Mouse (Mus musculus) lung, embryonic 15.5 days (tissue): ENCODE data around the gene B3gntl1. TPM values are rescaled to one million over a fixed set of nuclear protein-coding genes. Genes with fewer than 3 reads are reported as not detected.
A peak's percentile ranks its signal among the peaks of the same experiment; 100 is the strongest.

Experiments used
- ATAC-seq: fragments of 200-750 bp; cut with Nextera tagmentation; 2 replicates; pipeline ENCODE4 v1.8.0; 2017; ENCODE audit warnings: moderate number of reproducible peaks, borderline replicate concordance; ENCODE audit not compliant: low FRiP score, low TSS enrichment; ENCODE audit errors: extremely low read depth
- H3K27ac ChIP-seq: fragments of 300-500 bp; sonication (generic); 2 replicates; pipeline ENCODE4 v1.5.1; 2015; ENCODE audit warnings: moderate library complexity, mild to moderate bottlenecking, inconsistent platforms
- H3K27me3 ChIP-seq: fragments of 300-500 bp; sonication (generic); 2 replicates; pipeline ENCODE4 v1.6.1; 2015; ENCODE audit warnings: inconsistent platforms
- H3K36me3 ChIP-seq: fragments of 300-500 bp; sonication (generic); 2 replicates; pipeline ENCODE4 v1.6.1; 2015; ENCODE audit warnings: inconsistent platforms
- H3K4me1 ChIP-seq: fragments of 300-500 bp; sonication (generic); 2 replicates; pipeline ENCODE4 v1.6.1; 2015; ENCODE audit warnings: inconsistent platforms
- H3K4me2 ChIP-seq: fragments of 300-500 bp; sonication (generic); 2 replicates; pipeline ENCODE4 v1.6.1; 2015; ENCODE audit warnings: inconsistent platforms, mild to moderate bottlenecking, moderate library complexity
- H3K4me3 ChIP-seq: fragments of 300-500 bp; sonication (generic); 2 replicates; pipeline ENCODE4 v1.5.1; 2015; ENCODE audit warnings: mild to moderate bottlenecking, inconsistent platforms
- H3K9ac ChIP-seq: fragments of 300-500 bp; sonication (generic); 2 replicates; pipeline ENCODE4 v1.6.1; 2015; ENCODE audit warnings: inconsistent platforms
- H3K9me3 ChIP-seq: fragments of 300-500 bp; sonication (generic); 2 replicates; pipeline ENCODE4 v1.6.1; 2016; ENCODE audit warnings: inconsistent platforms
- WGBS: fragments of 180-500 bp; shearing (Covaris S2); methylation state at CpG from one replicate; pipeline ENCODE4 v1.1.7; 2015; 5-methylcytosine and 5-hydroxymethylcytosine counted together
- polyA plus RNA-seq: library from polyadenylated mRNA; unstranded; fragments of >200 nt; fragmentation: Nextera tagmentation; extraction: Ambion mirVana; gene quantifications from 2 replicates; pipeline ENCODE4 v1.2.1, GENCODE M21; 2015

The B3gntl1 gene
- polyA plus RNA-seq, 1 experiment from 2014 or later, result 8.0 TPM

DNA sequence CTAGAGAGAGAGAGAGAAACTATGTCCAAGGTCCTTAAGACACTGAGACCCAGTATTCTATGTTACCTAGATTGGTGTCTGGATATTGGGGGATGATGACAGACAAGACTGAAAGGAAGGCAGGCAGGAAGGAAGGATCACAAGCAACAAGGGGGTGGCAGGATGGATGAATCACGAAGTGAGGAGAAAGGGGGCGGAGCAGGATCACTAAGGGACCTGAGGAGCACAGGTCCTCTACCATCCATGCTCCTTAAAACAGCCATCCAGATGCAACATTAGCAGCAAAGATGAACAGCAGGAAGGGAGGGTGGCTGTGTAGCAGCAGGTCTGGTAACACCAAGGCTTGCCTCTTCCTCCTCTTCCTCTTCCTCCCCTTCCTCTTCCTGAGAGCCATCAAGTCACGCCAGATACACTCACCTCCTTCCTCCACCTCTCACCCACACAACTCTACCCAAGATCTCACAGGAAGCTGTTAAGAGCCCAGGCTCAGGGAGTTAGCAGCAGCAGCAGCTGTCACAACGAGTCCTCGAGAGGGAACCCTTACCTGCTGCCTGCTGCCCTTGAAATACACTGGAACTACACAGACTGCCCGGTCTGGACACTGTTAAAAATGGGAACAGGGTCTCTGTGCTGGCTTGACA is 17.7 kb downstream of the B3gntl1 start:
- H3K36me3 ChIP-seq, result no peaks in the 10 kb centered on the region
- no peak overlapping the region for H3K27ac ChIP-seq
- H3K4me2 ChIP-seq, result no peak overlapping the region
- ATAC-seq, result no peak
- H3K9me3 ChIP-seq, result no peaks in the 10 kb centered on the region
- H3K4me3 ChIP-seq, result no peak overlapping the region
- 62% methylated on average over 6 of the region's 6 CpGs for WGBS
- H3K9ac ChIP-seq, result no peak overlapping the region
- H3K27me3 ChIP-seq, result no peaks in the 10 kb centered on the region
- no peaks in the 10 kb centered on the region for H3K4me1 ChIP-seq

DNA sequence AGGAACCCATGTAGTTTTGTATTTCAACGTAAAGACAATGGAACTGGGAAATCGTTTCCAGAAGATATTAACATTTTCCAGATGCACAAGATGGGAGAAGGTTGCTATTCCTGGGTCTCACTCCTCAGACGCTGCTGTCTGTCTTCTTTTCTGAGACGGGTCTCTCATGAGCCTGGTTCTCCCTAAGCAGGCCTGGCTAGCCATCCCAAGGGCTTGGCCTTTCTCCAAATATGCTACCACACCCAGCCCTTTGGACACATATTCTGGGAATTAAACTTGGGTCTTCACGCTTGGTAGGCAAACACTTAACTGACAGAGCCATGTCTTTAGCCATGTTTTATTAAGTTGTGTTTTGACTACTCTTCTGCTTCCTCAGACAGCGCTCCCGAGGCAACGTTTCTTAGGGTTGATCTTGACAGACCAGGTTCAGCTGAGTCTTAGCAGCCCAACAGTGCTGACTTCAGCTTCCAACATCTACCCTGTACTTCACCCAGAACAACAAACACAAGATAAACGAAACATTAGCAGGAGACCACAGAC is 18.5 kb downstream of the B3gntl1 start:
- H3K27ac ChIP-seq, result no peak overlapping the region
- H3K4me2 ChIP-seq, result no peak overlapping the region
- H3K36me3 ChIP-seq, result no peaks in the 10 kb centered on the region
- no peaks in the 10 kb centered on the region for H3K27me3 ChIP-seq
- ATAC-seq, result no peak
- no peaks in the 10 kb centered on the region for H3K4me1 ChIP-seq
- H3K9ac ChIP-seq, result no peak overlapping the region
- no peak overlapping the region for H3K4me3 ChIP-seq
- 64% methylated on average over 9 of the region's 9 CpGs for WGBS
- H3K9me3 ChIP-seq, result no peaks in the 10 kb centered on the region

DNA sequence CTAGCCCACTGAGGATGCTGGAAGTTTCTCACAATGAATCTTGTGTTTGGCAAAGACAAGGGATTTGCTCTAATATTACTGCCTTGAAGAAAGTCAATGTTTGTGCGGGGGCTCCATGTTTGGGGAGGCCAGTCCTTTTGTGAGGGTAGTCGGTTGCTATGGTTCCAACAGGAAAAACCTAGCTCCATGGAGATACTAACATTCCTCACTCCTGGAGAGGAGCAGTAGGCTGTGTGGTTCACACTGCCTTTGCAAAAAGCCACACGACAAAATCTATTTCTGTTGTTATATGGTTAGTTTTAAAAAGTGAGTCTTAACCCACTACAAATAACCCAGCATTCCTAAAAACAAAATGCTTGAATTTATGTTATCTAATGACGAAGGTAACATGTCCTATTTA is 19.3 kb downstream of the B3gntl1 start:
- no peak for ATAC-seq

DNA sequence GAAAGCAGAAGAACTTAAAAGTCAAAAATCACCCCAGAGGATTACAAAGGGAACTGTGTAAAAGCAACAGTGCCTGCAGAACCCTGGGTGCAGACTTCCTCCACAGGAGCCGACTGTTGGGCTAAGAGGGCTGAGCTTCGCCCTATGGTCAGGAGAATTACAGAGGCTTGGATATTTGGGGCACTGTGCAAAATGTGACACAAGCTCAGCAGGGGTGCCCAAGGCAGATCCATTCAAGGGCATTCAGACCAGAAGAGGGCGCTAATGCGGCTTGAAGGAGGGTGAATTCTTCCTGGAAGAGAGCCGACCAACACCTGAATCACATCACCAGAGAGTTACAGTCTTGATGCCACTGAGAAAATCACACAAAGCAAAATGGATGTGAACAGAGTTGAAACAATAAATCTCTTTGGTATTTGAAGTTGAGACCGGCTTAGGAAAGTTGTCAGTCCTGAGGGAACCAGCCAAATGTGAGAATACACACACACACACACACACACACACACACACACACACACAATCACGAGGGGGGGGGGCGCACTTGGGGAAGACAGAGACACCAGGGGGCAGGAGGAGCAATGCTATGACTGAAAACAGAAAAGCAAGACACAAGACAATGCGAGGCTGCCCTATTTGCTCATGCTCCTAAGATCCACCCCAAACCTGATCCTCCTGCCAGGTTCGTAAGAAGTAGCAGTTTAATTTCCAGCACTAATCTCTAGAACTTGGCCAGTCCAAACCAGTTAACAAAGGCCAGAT is 20.2 kb downstream of the B3gntl1 start:
- Histone ChIP-seq H3K27ac (no peak overlapping the region), H3K27me3 (no peaks in the 10 kb centered on the region), H3K4me2 (no peak overlapping the region), H3K9me3 (no peaks in the 10 kb centered on the region), H3K36me3 (peaks cover 4% of the 10 kb centered on the region; the same call in 1 of the 2 replicates), H3K9ac (no peak overlapping the region), H3K4me3 (no peak overlapping the region), H3K4me1 (no peaks in the 10 kb centered on the region)
- WGBS, result 50% methylated on average over 10 of the region's 10 CpGs
- ATAC-seq, result no peak

More for the DNA sequence above, 19.3 kb downstream of the B3gntl1 start:
- Histone ChIP-seq H3K4me2 (no peak overlapping the region), H3K4me1 (no peaks in the 10 kb centered on the region), H3K4me3 (no peak overlapping the region), H3K9ac (no peak overlapping the region), H3K27ac (no peak overlapping the region), H3K36me3 (peaks cover under 1% of the 10 kb centered on the region; the same call in 1 of the 2 replicates), H3K27me3 (no peaks in the 10 kb centered on the region), H3K9me3 (no peaks in the 10 kb centered on the region)
- 78% methylated on average over 4 of the region's 4 CpGs for WGBS

DNA sequence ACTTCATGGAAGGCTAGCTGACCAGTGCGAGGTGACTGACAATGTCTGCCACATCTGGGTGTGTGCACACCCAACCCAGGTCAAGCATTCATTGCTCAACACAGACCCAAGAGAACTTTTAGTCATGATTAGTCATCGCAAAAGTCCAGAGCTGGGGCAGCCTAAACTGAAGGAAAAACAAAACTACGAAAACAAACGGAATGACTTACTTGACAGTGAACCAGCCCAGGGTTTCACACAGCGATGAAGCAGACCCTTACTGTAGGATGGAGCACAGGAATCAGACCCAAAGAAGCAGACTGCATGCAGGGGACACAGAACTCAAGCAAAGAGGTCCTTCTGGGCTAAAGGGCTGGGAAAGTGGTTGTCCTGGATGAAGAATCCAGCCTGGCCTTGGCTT is 21.0 kb downstream of the B3gntl1 start:
- Histone ChIP-seq H3K27ac (no peak overlapping the region), H3K27me3 (no peaks in the 10 kb centered on the region), H3K4me2 (no peak overlapping the region), H3K9ac (no peak overlapping the region), H3K4me3 (no peak overlapping the region), H3K36me3 (peaks cover 4% of the 10 kb centered on the region; the same call in 1 of the 2 replicates), H3K4me1 (no peaks in the 10 kb centered on the region), H3K9me3 (no peaks in the 10 kb centered on the region)
- ATAC-seq, result no peak
- WGBS, result 90% methylated on average over 5 of the region's 5 CpGs

DNA sequence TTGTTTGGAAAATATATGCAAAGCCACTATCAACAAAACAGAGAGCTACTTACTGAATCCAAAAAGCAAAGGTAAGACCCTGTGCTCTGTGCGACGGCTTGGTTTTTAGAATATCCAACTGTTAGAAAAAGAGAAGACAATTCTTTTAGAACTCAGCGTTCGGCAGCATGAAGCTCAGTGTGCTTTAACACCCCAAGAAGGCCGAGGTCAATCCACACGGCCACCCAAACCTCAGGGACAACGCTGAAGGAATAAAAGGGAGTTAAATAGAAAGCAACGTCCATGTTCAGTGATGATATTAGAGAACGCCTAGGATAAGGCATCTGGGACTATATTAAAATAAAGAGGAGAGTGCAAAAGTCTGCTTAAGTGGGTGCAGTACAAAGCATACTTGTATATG is 21.4 kb downstream of the B3gntl1 start:
- no peak overlapping the region for H3K27ac ChIP-seq
- ATAC-seq, result no peak
- no peaks in the 10 kb centered on the region for H3K27me3 ChIP-seq
- no peaks in the 10 kb centered on the region for H3K4me1 ChIP-seq
- H3K36me3 ChIP-seq, result peaks cover 4% of the 10 kb centered on the region; the same call in 1 of the 2 replicates
- no peaks in the 10 kb centered on the region for H3K9me3 ChIP-seq
- no peak overlapping the region for H3K4me3 ChIP-seq
- WGBS, result 89% methylated on average over 9 of the region's 9 CpGs
- no peak overlapping the region for H3K9ac ChIP-seq
- H3K4me2 ChIP-seq, result no peak overlapping the region

DNA sequence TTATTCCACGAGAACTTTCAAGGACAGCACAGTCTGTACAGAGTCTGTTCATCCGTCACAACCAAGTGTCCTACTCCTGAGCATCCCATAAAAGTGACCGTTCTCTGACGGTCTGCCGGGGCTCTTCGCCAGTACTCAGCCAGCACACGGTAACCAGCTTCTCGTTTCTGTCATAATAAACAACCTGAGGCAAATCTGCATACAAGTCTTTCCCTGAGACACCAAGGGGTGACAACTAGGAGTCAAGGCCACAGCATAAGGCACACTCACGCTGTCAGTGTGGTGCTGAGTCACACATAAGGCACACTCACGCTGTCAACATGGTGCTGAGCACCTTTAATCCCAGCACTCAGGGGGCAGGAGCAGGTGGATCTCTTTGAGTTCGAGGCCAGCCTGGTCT is 22.3 kb downstream of the B3gntl1 start:
- WGBS, result 83% methylated on average over 11 of the region's 11 CpGs
- Histone ChIP-seq H3K27ac (no peak overlapping the region), H3K4me1 (no peaks in the 10 kb centered on the region), H3K4me3 (no peak overlapping the region), H3K27me3 (no peaks in the 10 kb centered on the region), H3K9ac (no peak overlapping the region), H3K9me3 (no peaks in the 10 kb centered on the region), H3K4me2 (no peak overlapping the region), H3K36me3 (peaks cover 4% of the 10 kb centered on the region; the same call in 1 of the 2 replicates)
- no peak for ATAC-seq

DNA sequence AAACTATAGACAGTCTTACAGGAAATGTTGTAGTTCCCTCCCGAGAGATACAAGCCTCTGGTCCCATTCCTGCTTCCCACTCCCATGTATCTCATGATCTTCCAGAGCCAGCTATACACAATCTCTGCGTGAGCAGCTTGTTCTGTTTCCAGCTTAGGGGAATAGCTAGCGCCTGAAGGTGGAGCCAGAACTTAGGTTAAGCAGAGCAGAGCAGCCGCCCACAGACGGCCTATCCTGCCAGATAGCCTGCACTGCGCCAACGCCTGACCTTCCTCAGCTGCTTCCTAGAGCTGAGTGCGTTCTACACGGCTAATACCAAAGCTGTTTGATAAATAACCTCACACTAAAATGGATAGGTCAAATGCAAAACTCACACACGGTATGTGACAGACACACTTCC is 23.1 kb downstream of the B3gntl1 start:
- peaks cover 4% of the 10 kb centered on the region; the same call in 1 of the 2 replicates for H3K36me3 ChIP-seq
- H3K4me2 ChIP-seq, result no peak overlapping the region
- no peaks in the 10 kb centered on the region for H3K9me3 ChIP-seq
- H3K4me3 ChIP-seq, result no peak overlapping the region
- H3K27ac ChIP-seq, result no peak overlapping the region
- ATAC-seq, result peak; percentile 69; the same call in 1 of the 2 replicates
- no peaks in the 10 kb centered on the region for H3K27me3 ChIP-seq
- 50% methylated on average over 10 of the region's 10 CpGs for WGBS
- no peaks in the 10 kb centered on the region for H3K4me1 ChIP-seq
- no peak overlapping the region for H3K9ac ChIP-seq

DNA sequence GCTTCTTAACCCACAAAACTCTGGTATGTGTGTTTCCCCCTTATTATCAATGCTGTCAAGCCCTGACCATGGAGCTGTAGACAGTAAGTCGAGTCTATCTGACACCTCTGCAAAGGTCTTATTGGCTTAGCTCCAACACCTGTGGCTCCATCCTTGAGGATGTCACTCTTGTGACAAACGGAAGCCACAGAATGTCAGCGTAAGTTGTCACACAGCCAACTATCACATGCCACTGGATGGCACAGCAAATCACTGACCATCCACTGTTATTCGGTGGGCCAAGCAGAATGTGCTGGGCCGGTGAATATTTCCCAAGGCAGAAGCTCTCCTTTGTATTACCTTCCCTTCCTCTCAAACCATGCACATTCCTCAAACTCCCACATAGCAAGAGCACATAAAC is 24.8 kb downstream of the B3gntl1 start:
- H3K9me3 ChIP-seq, result no peaks in the 10 kb centered on the region
- peaks cover 4% of the 10 kb centered on the region; the same call in 1 of the 2 replicates for H3K36me3 ChIP-seq
- H3K4me1 ChIP-seq, result no peaks in the 10 kb centered on the region
- H3K27ac ChIP-seq, result no peak overlapping the region
- H3K4me3 ChIP-seq, result no peak overlapping the region
- H3K9ac ChIP-seq, result no peak overlapping the region
- H3K27me3 ChIP-seq, result no peaks in the 10 kb centered on the region
- no peak for ATAC-seq
- H3K4me2 ChIP-seq, result no peak overlapping the region
- 80% methylated on average over 5 of the region's 5 CpGs for WGBS

DNA sequence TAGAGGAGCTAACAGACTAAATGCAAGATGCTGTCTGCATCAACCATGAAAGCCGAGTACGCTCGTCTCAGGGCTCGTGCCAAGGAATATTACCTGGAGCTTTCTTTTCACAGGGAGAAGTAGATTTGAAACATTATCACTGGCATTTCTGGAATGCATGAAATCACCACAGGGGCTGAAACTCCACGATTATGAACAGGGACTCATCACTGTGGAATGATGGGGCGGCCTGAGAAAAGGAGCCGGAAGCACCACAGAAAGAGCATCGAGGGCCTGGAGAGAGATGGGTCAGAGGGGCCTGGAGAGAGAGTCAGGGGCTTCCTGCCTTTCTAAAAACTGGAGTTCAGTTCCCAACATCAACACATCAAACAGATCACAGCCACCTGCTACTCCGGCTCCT is 25.6 kb downstream of the B3gntl1 start:
- WGBS, result 65% methylated on average over 9 of the region's 9 CpGs
- no peaks in the 10 kb centered on the region for H3K4me1 ChIP-seq
- no peak overlapping the region for H3K4me3 ChIP-seq
- H3K9ac ChIP-seq, result no peak overlapping the region
- no peaks in the 10 kb centered on the region for H3K27me3 ChIP-seq
- no peak overlapping the region for H3K4me2 ChIP-seq
- ATAC-seq, result no peak
- H3K9me3 ChIP-seq, result no peaks in the 10 kb centered on the region
- peaks cover 4% of the 10 kb centered on the region; the same call in 1 of the 2 replicates for H3K36me3 ChIP-seq
- no peak overlapping the region for H3K27ac ChIP-seq

DNA sequence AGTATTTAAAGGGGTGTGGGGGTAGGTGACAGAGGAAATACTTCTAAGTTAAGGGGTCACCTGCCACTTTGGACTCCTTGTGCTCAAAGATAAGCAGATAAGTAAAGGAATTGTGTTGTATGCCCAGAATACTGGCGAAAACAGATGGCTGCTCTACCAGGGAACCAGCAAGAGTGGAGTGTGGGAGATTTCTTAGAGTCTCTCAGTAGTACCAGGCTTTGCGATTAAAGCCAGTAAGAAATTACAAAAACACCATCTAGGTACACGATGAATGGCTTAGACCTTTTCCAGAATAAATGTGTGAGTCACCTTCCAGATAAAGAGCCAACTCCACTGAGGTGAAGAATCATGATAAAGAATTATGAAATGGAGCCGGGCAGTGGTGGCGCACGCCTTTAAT is 27.6 kb downstream of the B3gntl1 start:
- no peaks in the 10 kb centered on the region for H3K9me3 ChIP-seq
- H3K9ac ChIP-seq, result no peak overlapping the region
- no peak overlapping the region for H3K4me2 ChIP-seq
- H3K4me3 ChIP-seq, result no peak overlapping the region
- WGBS, result 91% methylated on average over 6 of the region's 6 CpGs
- no peak for ATAC-seq
- H3K27me3 ChIP-seq, result no peaks in the 10 kb centered on the region
- H3K27ac ChIP-seq, result no peak overlapping the region
- H3K4me1 ChIP-seq, result no peaks in the 10 kb centered on the region
- peaks cover 4% of the 10 kb centered on the region for H3K36me3 ChIP-seq

DNA sequence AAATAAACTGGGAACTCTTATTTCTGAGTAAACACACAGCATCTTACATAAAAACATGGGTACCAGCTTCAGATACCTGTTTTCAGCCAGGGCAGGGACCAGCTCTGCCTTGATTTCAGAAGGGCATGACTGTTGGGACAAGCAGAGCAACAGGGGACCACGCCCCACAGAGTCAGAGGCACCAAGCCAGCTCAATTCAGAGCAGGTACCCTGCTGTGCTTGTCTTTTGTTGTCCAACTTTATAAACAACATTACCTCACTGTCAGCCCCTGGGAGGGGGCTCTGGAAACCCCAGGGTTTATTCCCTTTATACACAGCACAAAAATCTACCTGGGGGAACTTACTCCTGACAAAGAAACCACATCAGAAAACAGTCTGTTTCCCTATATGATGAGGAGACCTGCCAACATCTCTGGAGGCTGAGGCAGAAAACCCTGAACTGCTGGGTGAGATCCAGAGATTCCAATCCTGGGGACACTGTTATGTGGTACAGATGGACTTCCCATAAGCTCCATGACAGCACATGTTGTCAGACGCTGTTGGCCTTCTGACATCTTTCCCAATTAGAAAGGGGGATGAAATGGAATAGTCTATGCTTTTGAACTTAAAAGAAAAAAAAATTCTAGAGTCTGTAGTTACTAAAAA is 31.3 kb downstream of the B3gntl1 start:
- Histone ChIP-seq H3K9me3 (no peaks in the 10 kb centered on the region), H3K4me1 (no peaks in the 10 kb centered on the region), H3K27ac (no peak overlapping the region), H3K27me3 (no peaks in the 10 kb centered on the region), H3K4me3 (no peak overlapping the region), H3K9ac (no peak overlapping the region), H3K4me2 (no peak overlapping the region), H3K36me3 (peaks cover 15% of the 10 kb centered on the region)
- 78% methylated on average over 2 of the region's 2 CpGs for WGBS
- ATAC-seq, result no peak
